Mouse (Mus musculus) lung, postnatal 0 days (tissue): ENCODE data around the gene Ovol3.

Experiments
- CTCF ChIP-seq: IDR thresholded peaks from 2 replicates; pipeline ENCODE4 v1.5.1; 2016; ENCODE audit warnings: antibody characterized with exemption, mild to moderate bottlenecking
- EP300 ChIP-seq: IDR thresholded peaks from 2 replicates; pipeline ENCODE4 v1.6.1; 2016; ENCODE audit warnings: antibody characterized with exemption, mild to moderate bottlenecking, control low read depth

- TF ChIP-seq CTCF (no peak), EP300 (no peak)
These were observed 39.4 kb downstream of the Ovol3 start for GRCm38 (mm10) chr7:30196171-30196570.
